Mouse (Mus musculus): ENCODE measurements around the gene Plppr3.
"Not testable (repeated sequence)": the region's sequence is repeated elsewhere in the genome, so short reads cannot be mapped to it uniquely, and the experiment has no call there.

The Plppr3 gene

DNA sequence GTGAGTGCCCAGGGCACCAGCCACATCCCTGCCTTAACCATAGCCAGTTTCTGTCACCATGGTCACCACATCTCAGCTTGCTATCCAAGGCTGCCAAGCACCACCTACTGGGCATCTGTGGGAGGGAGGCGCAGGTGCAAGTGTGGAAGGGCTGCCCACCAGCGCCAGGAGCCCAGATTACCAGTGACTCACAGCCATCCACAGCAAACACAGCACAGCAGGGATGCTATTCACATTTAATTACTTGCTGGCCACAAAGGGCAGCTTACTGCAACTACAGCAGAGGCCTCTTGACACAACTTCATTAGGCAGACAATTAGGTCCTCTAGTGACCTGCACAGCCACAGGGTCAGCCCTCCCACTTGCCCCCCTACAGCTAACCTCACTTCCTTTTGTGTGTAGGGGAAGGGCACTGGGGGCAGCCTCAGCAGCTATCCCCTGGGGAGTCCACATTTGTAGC is 26.5 kb upstream of the Plppr3 start:
- DNase-seq (ENCODE audit: low spot score), result no peak

DNA sequence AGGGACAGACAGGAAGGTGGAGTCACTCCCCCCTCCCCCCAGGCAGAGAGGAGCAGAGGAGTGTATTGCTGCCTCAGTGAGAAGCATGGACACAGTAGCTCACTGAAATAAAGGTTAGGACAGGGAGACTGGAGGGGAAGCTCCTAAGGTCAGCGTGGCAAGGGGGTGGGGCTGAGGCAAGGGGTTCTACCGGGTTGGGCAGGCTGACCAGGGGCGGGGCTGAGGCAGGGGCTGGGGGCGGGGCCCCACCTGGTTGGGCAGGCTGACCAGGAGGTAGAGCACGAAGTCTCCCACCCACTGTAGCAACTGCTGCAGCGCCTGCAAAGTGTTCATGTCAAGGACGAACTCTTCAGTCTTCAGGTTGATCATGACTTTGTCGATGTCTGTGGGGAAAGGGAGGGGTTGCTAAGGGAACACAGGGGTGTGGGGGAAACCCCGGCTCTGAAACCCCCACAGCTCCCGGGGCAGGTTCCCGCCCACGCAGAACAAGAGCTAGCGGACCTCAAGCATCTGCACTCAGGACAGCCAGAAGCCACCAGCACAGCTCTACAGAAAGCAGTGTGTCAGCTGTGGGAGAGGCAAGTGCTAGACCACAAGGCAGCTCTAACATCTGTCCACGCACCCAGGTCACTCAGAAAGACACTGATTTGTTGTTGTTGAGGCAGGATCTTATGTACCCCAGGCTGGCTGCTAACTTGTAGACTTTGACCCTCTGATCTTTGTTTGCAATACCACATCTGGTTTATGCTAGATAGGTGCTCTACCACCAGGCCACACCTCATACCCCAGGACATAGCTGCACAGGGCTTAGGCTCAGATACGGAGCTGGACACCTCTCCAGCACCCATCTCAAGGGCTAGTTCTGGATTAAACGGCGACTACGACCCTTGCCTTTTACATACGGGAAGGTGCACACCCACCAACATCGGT is 23.1 kb upstream of the Plppr3 start:
- DNase-seq (ENCODE audit: low spot score), result no peak

DNA sequence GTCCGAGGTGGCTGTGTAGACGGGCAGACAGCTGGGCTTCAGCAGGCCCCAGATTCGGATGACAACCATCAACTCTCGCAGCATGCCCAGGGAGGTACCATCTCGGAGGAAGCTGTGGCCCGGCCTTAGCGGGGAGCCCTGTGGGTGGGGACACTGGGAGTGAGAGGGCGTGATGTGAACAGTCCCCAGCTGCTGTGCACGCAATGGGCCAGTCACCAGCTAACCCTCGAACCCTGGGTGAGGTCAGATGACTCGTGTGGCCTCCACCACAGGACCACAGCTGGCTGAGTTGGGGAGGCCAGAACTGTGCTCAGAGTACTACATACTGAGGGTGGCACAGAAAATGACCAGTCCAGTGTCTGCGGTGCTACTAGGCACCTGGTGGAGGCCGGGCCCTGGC is 22.4 kb upstream of the Plppr3 start:
- DNase-seq (ENCODE audit: low spot score), result no peak

DNA sequence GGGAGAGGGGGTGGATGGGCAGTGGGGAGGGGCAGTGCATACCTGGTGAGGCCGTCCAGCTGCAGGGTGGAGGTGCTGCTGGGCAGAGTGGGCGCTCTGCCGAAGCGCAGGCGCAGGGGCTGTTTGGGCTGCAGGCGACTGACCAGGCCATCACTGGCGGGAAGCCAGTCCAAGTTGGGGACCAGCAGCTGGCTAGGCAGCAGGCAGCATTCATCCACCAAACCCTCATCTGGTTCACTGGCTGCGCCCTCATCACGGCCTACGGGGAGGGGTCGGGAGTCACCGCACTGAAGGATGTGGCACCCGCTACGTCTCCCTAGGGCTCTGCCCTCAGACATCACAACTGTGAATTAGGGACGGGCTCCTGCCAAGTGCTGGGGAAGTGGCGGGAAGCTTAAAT is 21.9 kb upstream of the Plppr3 start:
- no peak for DNase-seq (ENCODE audit: low spot score)

DNA sequence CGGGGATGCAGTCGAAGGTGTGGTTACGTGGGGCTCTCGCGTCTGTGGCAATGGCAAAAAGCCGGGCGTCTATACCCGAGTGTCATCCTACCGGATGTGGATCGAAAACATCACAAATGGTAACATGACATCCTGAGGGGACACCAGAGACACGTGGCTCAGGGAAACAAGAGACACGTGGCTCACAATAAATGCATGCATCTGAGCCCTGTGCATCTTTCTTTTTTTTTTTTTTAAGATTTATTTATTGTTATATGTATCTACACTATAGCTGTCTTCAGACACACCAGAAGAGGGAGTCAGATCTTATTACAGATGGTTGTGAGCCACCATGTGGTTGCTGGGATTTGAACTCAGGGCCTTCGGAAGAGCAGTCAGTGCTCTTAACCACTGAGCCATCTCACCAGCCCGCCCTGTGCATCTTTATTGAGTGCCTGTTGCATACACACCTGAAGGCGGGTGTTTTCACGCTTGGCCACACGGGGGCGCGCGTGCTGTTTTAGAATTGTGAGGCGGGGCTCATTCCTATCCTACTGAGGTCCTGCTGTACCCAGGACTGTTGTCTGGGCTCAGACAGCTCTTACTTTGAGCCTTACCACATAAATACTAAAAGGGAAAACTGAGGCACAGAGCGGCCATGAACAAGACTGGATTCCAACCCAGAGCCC is 18.2 kb upstream of the Plppr3 start:
- DNase-seq (ENCODE audit: low spot score), result peak; percentile 88

DNA sequence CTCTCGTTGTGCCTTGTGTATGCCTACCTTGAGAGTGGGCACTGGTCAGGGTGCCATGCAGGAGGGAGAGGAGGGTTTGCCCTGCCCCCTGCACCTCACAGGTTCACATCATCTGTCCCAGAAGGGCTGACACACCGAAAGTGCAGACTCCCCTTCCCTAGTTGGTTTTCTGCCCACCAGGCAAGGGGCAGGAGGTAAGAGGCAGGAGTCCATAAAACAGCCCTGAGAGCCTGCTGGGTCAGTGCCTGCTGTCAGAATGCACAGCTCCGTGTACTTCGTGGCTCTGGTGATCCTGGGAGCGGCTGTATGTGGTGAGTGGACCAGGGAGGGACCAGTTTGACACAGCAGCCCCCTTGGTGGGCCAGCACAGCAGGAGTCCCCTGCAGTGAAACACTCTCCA is 16.2 kb upstream of the Plppr3 start, which contains the start of gene Cfd:
Cfd (plus strand) TSS at position 184 of the 400 bp plus-strand sequence.
- DNase-seq (ENCODE audit: low spot score), result no peak

DNA sequence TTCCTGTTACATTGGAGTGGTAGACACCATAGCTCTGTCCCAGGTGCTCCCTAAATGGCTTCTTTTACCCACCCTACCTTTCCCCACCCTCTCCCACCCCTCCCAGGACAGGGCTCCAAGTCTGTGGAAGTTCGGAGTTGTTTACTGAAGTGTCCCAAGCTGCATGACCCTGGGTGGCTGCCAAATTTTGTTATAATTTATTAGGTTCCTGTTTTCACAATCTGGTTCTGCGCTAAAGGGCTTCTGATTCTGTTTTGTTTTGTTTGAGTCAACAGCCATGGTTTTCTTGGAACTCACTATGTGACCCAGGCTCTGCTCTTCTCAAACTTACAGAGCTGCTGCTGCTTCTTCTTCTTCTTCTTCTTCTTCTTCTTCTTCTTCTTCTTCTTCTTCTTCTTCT is 15.0 kb upstream of the Plppr3 start:
- no peak for DNase-seq (ENCODE audit: low spot score)

DNA sequence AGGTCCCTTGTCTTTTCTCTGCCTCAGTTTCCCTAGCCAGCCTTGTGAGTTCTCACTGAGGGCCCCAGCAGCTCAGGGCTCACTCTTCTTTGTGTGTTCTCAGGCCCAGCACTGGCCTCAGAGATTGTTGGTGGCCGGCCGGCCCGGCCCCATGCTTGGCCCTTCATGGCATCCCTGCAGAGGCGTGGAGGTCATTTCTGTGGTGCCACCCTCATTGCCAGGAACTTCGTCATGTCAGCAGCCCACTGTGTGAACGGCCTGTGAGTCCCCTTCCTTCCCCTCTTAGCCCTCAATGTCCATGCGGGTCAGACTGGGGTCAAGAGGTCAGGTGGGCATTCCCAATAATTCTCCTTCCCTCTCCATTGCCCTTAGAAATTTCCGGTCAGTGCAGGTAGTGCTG is 12.2 kb upstream of the Plppr3 start:
- no peak for DNase-seq (ENCODE audit: low spot score)

DNA sequence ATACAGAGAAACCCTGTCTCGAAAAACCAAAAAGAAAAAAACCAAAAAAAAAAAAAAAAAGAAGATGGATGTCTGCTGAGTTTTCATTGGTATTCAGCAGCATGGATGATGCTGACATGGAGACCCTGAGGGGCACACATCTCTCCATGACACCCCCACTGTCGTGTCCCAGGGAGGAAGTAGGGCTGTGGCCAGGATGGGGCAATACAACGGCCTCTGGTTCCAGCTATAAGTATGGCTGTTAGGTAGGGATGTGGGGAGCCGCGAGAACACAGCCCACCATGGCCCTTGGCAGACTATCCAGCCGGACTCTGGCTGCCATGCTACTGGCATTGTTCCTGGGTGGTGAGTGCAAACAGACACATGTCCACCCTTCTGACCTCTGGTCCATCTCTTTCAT is 11.6 kb upstream of the Plppr3 start, which contains the start of gene Elane:
Elane (plus strand) TSS at position 194 of the 400 bp plus-strand sequence.
- DNase-seq (ENCODE audit: low spot score), result no peak

DNA sequence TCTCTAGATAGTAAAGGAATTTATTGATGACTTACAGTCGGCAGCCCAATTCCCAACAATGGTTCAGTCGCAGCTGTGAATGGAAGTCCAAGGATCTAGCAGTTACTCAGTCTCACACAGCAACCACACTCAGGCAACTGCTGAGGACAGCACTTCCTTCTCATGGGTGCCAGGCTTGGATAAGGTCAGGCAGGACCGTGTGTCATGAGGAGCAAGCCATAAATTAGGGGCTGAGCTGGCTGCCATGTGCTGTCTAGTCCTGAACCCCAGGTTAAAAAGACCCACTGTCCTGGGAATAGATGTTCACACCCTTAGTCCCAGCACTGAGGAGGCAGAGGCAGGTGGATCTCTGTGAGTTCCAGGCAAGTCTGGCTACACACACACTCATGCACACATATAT is 10.5 kb upstream of the Plppr3 start:
- DNase-seq (ENCODE audit: low spot score), result not testable (repeated sequence)

DNA sequence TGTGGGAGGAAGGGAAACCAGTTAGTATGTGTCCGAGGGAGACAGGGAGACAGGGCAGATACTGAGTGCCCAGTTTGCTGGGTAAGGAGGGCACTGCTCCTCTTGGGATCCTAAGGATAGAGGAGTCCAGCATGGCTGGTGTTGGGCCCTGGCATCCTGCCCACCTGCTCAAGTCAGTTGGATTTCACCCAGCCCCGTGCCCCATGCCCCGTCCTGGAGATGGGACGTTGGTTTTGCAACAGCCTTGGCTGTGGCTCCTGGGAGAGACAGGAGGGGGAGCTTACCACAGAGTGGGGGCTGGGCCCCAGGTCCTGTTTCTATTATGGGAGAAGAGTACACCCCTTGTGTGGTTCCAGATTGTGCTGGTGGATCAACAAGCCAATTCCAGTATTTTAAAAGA is 10.0 kb upstream of the Plppr3 start:
- peak; percentile 80 for DNase-seq (ENCODE audit: low spot score)

DNA sequence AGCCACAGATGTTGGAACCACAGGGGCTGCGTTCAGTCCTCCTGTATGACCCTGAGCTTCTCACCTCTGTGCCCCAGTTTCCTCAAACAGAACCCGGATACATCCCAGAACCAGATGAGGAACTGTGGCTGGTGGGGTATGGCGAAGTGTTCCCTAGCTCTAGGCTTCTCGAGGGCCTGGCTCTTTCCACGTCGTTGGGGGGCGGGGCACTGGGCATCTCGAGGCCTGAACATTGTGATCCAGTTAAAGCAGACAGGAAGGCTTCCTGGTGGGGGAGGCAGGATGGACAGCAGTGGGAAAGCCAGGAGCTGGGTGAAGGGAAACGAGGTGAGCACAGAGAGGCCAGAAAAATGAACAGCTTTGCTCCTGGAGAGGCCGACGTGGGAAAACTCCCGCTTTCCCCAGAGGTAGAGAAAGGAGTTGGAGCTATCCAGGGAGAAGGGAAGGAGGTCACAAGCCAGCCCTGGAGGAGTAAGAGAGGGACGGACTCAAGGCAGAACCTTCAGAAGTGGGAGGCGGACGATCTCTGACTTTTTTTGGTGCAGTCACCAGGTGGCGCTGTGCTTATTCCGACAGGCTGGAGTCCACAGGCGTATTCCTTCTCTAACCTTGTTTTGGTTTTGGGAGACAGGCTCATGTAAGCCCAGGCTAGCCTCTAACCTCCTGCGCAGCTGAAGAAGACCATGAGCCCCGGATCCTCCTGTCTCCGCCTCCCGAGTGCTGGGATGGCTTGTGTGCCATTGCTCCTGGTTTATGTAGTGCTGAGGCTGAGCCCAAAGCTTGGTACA is 9.1 kb upstream of the Plppr3 start:
- DNase-seq (ENCODE audit: low spot score), result peak; percentile 91

DNA sequence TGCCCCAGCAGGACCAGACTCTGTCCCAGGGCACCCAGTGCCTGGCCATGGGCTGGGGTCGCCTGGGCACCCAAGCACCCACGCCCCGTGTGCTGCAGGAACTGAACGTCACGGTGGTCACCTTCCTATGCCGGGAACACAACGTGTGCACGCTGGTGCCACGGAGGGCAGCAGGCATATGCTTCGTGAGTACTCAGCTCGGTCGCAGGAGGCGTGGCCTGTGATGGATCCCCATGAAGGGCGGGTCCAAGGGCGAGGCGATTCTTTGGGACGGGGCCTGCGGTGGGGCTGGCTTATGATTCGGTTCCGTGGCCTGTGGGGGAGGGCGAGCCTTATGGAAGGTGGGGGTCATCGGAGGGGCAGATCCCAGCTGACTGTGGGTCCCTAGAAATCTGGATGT is 7.5 kb upstream of the Plppr3 start:
- peak; percentile 74 for DNase-seq (ENCODE audit: low spot score)

DNA sequence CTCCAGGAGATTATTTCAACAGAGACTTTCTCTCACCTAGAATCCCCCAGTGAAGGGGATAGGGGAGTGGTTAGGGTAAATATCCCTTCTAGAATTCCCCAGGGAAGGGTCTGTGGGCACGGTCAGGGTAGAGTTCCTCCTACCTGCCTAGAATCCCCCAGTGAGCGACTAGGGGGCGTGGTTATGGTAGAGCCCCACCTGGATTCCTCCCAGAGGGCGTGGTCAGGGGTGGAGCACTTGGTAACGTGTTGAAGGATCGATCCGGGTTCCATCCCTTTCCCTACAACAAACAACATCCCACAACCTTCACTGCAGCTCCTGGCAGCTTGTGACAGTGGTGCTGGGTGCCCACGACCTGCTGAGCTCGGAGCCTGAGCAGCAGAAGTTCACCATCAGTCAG is 6.3 kb upstream of the Plppr3 start:
- no peak for DNase-seq (ENCODE audit: low spot score)

DNA sequence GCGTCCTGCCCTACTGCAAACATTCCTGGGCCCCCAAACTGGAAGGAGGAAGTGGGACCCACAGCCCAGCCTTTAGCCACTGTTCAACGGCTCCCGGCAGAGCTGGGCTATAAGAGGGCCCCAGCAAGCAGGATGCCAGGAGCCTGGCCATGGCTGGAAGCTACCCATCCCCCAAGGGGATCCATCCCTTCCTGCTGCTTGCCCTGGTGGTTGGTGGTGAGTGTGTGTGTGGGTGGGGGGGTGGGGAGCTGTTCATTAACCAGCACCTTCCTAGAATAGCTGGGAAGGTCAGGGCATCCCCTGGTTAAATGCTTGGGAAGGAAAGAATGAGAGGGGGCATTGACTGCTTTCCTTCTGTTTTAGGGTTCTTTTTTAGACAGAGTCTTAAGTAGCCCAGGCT is 5.1 kb upstream of the Plppr3 start:
- no peak for DNase-seq (ENCODE audit: low spot score)

DNA sequence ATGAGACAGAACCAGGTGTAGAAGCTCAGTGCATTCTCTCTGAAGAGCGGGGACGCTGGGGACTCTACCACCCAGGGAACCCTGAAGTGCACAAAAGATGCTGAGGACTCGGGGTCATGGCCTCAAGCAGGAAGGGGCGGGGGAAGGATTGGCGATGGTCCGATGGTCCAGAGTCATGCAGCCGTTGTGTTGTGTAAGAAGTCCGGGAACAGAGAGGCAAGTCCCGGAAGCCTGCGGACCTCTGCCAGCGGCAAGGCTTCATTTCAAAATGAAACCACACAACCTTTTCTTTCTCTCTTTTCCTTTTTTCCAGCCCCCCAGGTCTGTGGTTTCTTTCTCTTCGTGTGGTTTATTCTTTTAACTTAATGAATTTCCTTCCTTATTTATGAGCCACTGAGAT is 3.3 kb upstream of the Plppr3 start:
- DNase-seq (ENCODE audit: low spot score), result no peak

DNA sequence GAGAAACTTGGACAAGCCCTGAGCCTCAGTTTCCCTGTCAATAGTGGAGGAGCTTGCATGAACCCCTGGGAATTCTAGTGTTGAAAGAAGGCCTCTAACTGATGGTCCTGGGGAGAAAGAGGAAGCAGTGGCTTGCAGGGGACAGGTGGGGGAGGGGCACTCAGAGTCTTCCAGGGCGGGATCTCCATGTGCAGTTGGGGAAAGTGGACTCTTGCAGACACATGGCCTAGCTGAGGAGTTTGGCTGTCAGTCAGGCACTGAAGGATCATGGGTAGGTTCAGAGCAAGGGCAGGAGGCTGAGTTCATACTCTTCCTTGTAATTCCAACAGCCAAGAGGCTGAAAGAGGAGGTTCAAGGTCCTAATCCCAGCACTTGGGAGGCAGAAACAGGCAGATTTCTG is 2.7 kb upstream of the Plppr3 start:
- no peak for DNase-seq (ENCODE audit: low spot score)

DNA sequence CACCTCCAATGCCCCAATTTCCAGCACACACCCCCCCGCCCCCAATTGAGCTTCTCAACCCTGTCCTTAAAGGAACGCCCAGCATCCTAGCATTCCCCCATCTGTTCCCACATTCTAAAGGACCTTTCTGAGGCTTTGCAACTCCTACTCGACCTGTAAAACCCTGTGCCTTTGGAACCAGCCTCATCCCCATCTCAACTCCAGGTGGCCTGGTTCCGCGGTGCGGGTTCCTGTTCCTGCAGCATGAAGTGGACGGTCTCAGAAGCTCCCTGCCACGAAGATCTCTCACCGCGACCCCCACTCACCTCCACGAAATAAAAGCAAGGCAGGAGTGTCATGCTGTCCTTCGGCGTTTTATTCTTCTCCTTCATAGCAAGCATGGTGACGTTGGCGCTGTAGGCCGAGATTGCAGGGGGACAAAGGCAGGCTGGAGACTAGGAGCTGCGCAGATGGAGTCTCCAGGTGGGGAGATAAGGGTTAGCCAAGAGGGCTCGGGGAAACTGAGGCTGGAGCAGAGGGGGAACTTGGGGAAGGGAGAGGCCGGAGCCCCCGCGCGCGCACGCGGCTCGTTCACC is 632 bp downstream of the Plppr3 start:
- DNase-seq (ENCODE audit: low spot score), result no peak

DNA sequence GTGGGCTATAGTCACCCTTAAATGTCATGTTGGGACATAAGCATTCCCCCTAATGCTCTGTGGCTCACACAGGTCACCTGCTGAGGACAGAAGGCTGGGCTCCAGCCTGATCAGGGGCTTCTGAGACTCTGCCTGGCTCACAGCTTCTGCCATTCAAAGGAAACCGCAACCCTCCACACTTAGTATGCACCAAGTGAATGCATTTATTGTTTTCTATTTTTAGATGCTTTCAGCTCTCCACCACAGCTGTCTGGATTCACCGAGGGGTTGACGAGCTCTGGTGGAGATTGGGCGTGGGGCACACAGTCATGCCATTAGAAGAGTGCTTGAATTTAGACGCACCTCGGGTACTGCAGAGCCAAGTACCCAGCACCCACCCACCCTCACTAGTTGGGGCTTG is 1.1 kb downstream of the Plppr3 start:
- no peak for DNase-seq (ENCODE audit: low spot score)

DNA sequence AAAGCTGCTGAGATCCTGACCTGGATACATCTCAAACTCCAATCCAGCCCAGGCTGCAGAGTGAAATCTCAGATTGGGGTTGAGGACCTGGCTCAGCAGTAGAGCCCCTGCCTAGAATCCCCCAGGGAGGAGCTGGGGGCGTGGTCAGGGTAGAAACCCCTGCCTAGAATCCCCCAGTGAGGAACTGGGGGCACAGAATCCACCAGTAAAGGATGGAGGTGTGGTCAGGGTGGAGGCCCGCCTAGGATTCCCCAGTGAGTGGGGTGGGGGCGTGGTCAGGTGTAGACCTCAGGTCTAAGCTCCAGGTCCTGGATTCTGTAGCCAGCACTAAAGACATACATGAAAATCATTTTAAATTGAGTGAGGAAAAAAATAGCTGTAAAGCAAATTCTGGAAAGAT is 1.6 kb downstream of the Plppr3 start:
- no peak for DNase-seq (ENCODE audit: low spot score)

DNA sequence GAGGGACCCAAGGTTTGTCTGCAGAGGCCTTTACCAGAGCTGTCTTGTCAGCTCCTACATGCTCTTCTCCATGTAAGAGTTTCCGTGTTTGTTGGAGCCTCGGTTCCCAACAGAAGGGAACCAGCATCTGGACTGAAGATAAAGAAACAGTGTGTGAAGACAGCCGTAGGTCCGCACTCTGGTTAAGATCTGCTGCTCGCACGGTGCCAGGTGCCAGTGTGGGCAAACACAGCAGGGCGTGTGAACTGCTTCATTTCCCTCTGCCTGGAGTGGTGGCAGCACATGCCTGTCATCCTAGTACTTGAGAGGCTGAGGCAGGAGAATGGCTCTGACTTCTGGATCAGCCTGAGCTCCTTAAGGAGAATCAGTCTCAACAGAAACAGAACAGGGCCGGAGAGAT is 2.6 kb downstream of the Plppr3 start:
- DNase-seq (ENCODE audit: low spot score), result no peak

DNA sequence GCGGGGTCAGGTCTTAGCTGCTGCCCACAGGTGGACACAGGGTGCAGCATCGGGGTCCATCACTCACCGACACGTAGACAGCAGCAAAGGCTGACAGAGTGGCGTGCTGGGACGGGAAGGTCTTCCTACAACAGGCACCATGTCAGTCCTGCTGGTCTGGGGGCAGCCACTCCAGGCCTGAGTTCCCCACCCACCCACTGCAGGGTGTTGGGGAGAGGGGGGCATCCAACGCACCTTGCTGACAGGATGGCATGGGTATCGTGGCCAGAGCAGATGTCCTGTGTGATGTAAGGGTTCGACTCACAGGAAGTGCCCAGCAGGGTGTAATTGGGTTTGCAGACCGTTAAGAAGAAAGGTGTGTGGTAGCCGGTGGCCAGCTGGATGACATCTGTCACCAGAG is 7.8 kb downstream of the Plppr3 start:
- no peak for DNase-seq (ENCODE audit: low spot score)

All from testis, postnatal 10 days (tissue).